Comparison of ENCODE assay signal across 18 mouse cellular contexts in the genomic region with DNA sequence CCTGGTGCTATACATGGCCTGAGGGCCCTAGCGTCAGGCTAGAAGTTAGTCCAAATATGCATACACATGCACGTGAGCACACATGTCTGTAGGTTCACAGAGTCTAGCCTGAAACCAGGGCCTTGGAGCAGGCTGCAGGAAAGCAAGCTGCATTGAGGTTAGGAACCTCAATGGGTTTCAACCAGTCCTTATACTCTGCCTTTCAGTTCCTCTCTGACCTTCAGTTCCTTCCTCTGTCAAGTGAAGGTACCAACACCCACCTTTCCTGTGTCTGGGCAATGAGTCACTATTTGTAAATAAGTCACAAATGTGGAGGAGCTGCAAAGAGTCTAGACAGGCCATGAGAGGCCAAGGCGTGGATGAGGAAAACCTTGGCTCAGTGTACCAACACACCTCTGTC.
A peak's percentile ranks its signal among the peaks of the same experiment; 100 is the strongest.
DNase-seq lines count a peak whose midpoint lies in the region; ATAC-seq lines count a peak whose summit lies in the region.
"Had no signal": no experiment of that assay in that cellular context is flagged by ENCODE, and none has a peak within 500 bp of the region (broad histone marks: within the 10 kb centered on the region; RNA-seq: fewer than 3 reads in every experiment).

No protein-coding gene starts in this region.

- intact Hi-C loops in heart, postnatal 36 days (cut with DNase I), result loop anchor here (5.0 kb wide), 1 partner anchor 201 kb away; no protein-coding TSS in a partner anchor

- peak; percentile 53 for ATAC-seq in common myeloid progenitor, adult 5-6 weeks (replicated peaks; ENCODE audit: low read depth, poor library complexity, severe bottlenecking)
- peak; percentile 30; the same call in 1 of the 2 replicates for ATAC-seq in neutrophil, adult 5-6 weeks (ENCODE audit: extremely low read depth, insufficient number of reproducible peaks, low FRiP score, poor library complexity, severe bottlenecking)
- ATAC-seq: midbrain, embryonic 15.5 days had no signal

- no peaks in the 10 kb centered on the region; the same call in 1 of the 2 replicates for H3K27me3 ChIP-seq in heart, embryonic 10.5 days (ENCODE audit: insufficient read depth, poor library complexity, severe bottlenecking)
- H3K27me3 ChIP-seq: embryonic facial prominence, embryonic 15.5 days; megakaryocyte, embryonic 14.5 days; midbrain, embryonic 15.5 days; Patski; stomach, embryonic 15.5 days had no signal

- H3K36me3 ChIP-seq in heart, embryonic 10.5 days, result no peaks in the 10 kb centered on the region
- H3K36me3 ChIP-seq: embryonic facial prominence, embryonic 15.5 days; forebrain, embryonic 10.5 days; hindbrain, embryonic 10.5 days; midbrain, embryonic 15.5 days; stomach, embryonic 15.5 days had no signal

- H3K9me3 ChIP-seq in heart, embryonic 10.5 days, result no peaks in the 10 kb centered on the region
- H3K9me3 ChIP-seq: embryonic facial prominence, embryonic 15.5 days; forebrain, embryonic 10.5 days; hindbrain, embryonic 10.5 days; midbrain, embryonic 15.5 days; stomach, embryonic 15.5 days had no signal

- 69% methylated on average over 3 of the region's 3 CpGs for WGBS in heart, embryonic 10.5 days

- H3K27ac ChIP-seq in heart, embryonic 10.5 days, result peak overlapping the region; percentile 71
- H3K27ac ChIP-seq: embryonic facial prominence, embryonic 15.5 days; midbrain, embryonic 15.5 days; stomach, embryonic 15.5 days had no signal

- peaks cover 82% of the 10 kb centered on the region for H3K4me1 ChIP-seq in heart, embryonic 10.5 days
- H3K4me1 ChIP-seq: megakaryocyte, embryonic 14.5 days; midbrain, embryonic 15.5 days had no signal

- DNase-seq in heart, embryonic 10.5 days (ENCODE audit: low spot score), result no peak
- DNase-seq in heart, postnatal 36 days, result no peak
- peak; percentile 40 for DNase-seq in layer of hippocampus, adult 9-11 months
- no peak for DNase-seq in layer of hippocampus, postnatal 36 days
- DNase-seq in cerebellum, postnatal 14 days, result no peak
- no peak for DNase-seq in retina, postnatal 1 day
- DNase-seq: cerebellum, adult 9-10 months; right cerebral cortex, adult 18-20 months; thymus, postnatal 25 days had no signal

- no peak overlapping the region for H3K4me3 ChIP-seq in heart, embryonic 10.5 days
- H3K4me3 ChIP-seq: embryonic facial prominence, embryonic 15.5 days; forebrain, embryonic 10.5 days; hindbrain, embryonic 10.5 days; megakaryocyte, embryonic 14.5 days; midbrain, embryonic 15.5 days; stomach, embryonic 15.5 days had no signal
